Mouse (Mus musculus): Measurements from ENCODE around the gene Ccdc30.

- peak; percentile 52; the same call in 1 of the 2 replicates for TF ChIP-seq POLR2A (IDR thresholded peaks at IDR 0.05; ENCODE audit: control insufficient read depth, low read depth, low read length)
- no peak for TF ChIP-seq CTCF (IDR thresholded peaks at IDR 0.05; ENCODE audit: control insufficient read depth, insufficient read depth, insufficient replicate concordance, low read depth, low read length)
These were observed at the start of gene Ccdc30 for GRCm38 (mm10) chr4:119415072-119415753.
